Mouse (Mus musculus) MEL (cell line): ENCODE results near the gene Cdk12. TPM values are rescaled to one million over a fixed set of nuclear protein-coding genes. Genes with fewer than 3 reads are reported as not detected.

ENCODE experiments used
- DNase-seq: peaks from one replicate; pipeline ENCODE4 v3.0.0; 2011; ENCODE audit warnings: low read depth, low spot score
- H3K27ac ChIP-seq: 2 replicates; pipeline ENCODE4 v1.5.1; 2012; ENCODE audit warnings: low read depth, mild to moderate bottlenecking, control low read depth, low read length, moderate library complexity; ENCODE audit not compliant: control insufficient read depth
- H3K27me3 ChIP-seq, 2 experiments: fragments of 150-350 bp in 1 of 2; sonication (generic) in 1 of 2; 2 replicates each; pipeline ENCODE4 v1.6.1; 2012; ENCODE audit warnings: low read length in 2 of 2, mild to moderate bottlenecking in 2 of 2, improper control_type of control experiment in 1 of 2, moderate library complexity in 1 of 2; ENCODE audit not compliant: insufficient read depth in 2 of 2, control insufficient read depth in 1 of 2
- H3K36me3 ChIP-seq, 2 experiments: 2 replicates each; pipeline ENCODE4 v1.6.1; 2012 to 2014; ENCODE audit warnings: low read length in 2 of 2, improper control_type of control experiment in 1 of 2, inconsistent platforms in 1 of 2, mild to moderate bottlenecking in 1 of 2; ENCODE audit not compliant: insufficient read depth in 2 of 2, control insufficient read depth in 1 of 2
- H3K4me1 ChIP-seq, 2 experiments: fragments of 150-350 bp in 1 of 2; sonication (generic) in 1 of 2; 2 replicates each; pipeline ENCODE4 v1.6.1; 2012; ENCODE audit warnings: low read length in 2 of 2, improper control_type of control experiment in 1 of 2, mild to moderate bottlenecking in 1 of 2; ENCODE audit not compliant: insufficient read depth in 2 of 2, control insufficient read depth in 1 of 2
- H3K4me3 ChIP-seq, 2 experiments: fragments of 150-350 bp in 1 of 2; sonication (generic) in 1 of 2; 2 replicates each; pipeline ENCODE4 v1.5.1; 2012; ENCODE audit warnings: low read depth in 2 of 2, low read length in 2 of 2, mild to moderate bottlenecking in 2 of 2, moderate library complexity in 2 of 2, control low read depth in 1 of 2, improper control_type of control experiment in 1 of 2; ENCODE audit not compliant: control insufficient read depth in 1 of 2, insufficient read depth in 1 of 2
- H3K79me2 ChIP-seq: 2 replicates; pipeline ENCODE4 v1.6.1; 2012; ENCODE audit warnings: mild to moderate bottlenecking, low read length, moderate library complexity; ENCODE audit not compliant: control insufficient read depth, poor library complexity, insufficient read depth
- H3K9ac ChIP-seq: 2 replicates; pipeline ENCODE4 v1.6.1; 2012; ENCODE audit warnings: low read depth, mild to moderate bottlenecking, control low read depth, low read length, moderate library complexity; ENCODE audit not compliant: control insufficient read depth, poor library complexity, severe bottlenecking
- H3K9me3 ChIP-seq: fragments of 150-350 bp; sonication (generic); replicated peaks from 2 replicates; pipeline ENCODE4 v1.6.1; 2012; ENCODE audit warnings: mild to moderate bottlenecking, low read length, improper control_type of control experiment, moderate library complexity; ENCODE audit not compliant: insufficient read depth
- CHD2 ChIP-seq: IDR thresholded peaks from 2 replicates; pipeline ENCODE4 v1.6.1; 2011; ENCODE audit warnings: low read length, improper control_type of control experiment
- CTCF ChIP-seq, 3 experiments: IDR thresholded peaks in 2 of 3; conservative IDR thresholded peaks in 1 of 3; 2 replicates each; pipeline ENCODE4 v1.5.1; 2011 to 2012; ENCODE audit warnings: low read length in 3 of 3, low read depth in 2 of 3, mild to moderate bottlenecking in 2 of 3, improper control_type of control experiment in 1 of 3, inconsistent platforms in 1 of 3, mixed read lengths in 1 of 3, moderate library complexity in 1 of 3; ENCODE audit not compliant: control insufficient read depth in 1 of 3, insufficient read depth in 1 of 3, poor library complexity in 1 of 3, severe bottlenecking in 1 of 3
- GABPA ChIP-seq: IDR thresholded peaks from 2 replicates; pipeline ENCODE4 v1.6.1; 2012; ENCODE audit warnings: low read depth, mild to moderate bottlenecking, inconsistent platforms, low read length, improper control_type of control experiment, moderate library complexity
- GATA1 ChIP-seq: IDR thresholded peaks from 2 replicates; pipeline ENCODE4 v1.6.1; 2011; ENCODE audit warnings: low read depth, low read length, improper control_type of control experiment
- HCFC1 ChIP-seq: IDR thresholded peaks from 2 replicates; pipeline ENCODE4 v1.6.1; 2012; ENCODE audit warnings: low read depth, mild to moderate bottlenecking, inconsistent platforms, low read length, improper control_type of control experiment, moderate library complexity
- KAT2A ChIP-seq: conservative IDR thresholded peaks from 2 replicates; pipeline ENCODE4 v1.6.1; 2012; ENCODE audit warnings: low read depth, low read length, improper control_type of control experiment, inconsistent platforms
- MAX ChIP-seq: IDR thresholded peaks from 2 replicates; pipeline ENCODE4 v1.6.1; 2011; ENCODE audit warnings: low read length, improper control_type of control experiment
- MAZ ChIP-seq: IDR thresholded peaks from 2 replicates; pipeline ENCODE4 v1.6.1; 2012; ENCODE audit warnings: low read depth, mild to moderate bottlenecking, inconsistent platforms, low read length, improper control_type of control experiment
- MYB ChIP-seq: IDR thresholded peaks from 2 replicates; pipeline ENCODE4 v1.6.1; 2011; ENCODE audit warnings: mild to moderate bottlenecking, low read depth, low read length, improper control_type of control experiment
- MYC ChIP-seq: IDR thresholded peaks from 2 replicates; pipeline ENCODE4 v1.6.1; 2011; ENCODE audit warnings: low read depth, mild to moderate bottlenecking, low read length, improper control_type of control experiment, moderate library complexity
- SMC3 ChIP-seq: IDR thresholded peaks from 2 replicates; pipeline ENCODE4 v1.6.1; 2011; ENCODE audit warnings: low read depth, low read length, improper control_type of control experiment
- TAL1 ChIP-seq: IDR thresholded peaks from 2 replicates; pipeline ENCODE4 v1.6.1; 2012; ENCODE audit warnings: mild to moderate bottlenecking, inconsistent platforms, low read length, moderate library complexity, mixed read lengths
- TBP ChIP-seq: IDR thresholded peaks from 2 replicates; pipeline ENCODE4 v1.8.0; 2011; ENCODE audit warnings: low read depth, low read length, improper control_type of control experiment
- UBTF ChIP-seq: IDR thresholded peaks from 2 replicates; pipeline ENCODE4 v1.6.1; 2012; ENCODE audit warnings: low read depth, mild to moderate bottlenecking, inconsistent platforms, low read length, improper control_type of control experiment, moderate library complexity, borderline replicate concordance; ENCODE audit not compliant: insufficient read depth
- USF2 ChIP-seq, 2 experiments: IDR thresholded peaks; 2 replicates each; pipeline ENCODE4 v1.6.1; 2011 to 2012; ENCODE audit warnings: improper control_type of control experiment in 2 of 2, low read length in 2 of 2, borderline replicate concordance in 1 of 2, inconsistent platforms in 1 of 2, low read depth in 1 of 2, mild to moderate bottlenecking in 1 of 2; ENCODE audit not compliant: insufficient read depth in 1 of 2
- ZKSCAN1 ChIP-seq: IDR thresholded peaks from 2 replicates; pipeline ENCODE4 v1.6.1; 2012; ENCODE audit warnings: low read depth, mild to moderate bottlenecking, inconsistent platforms, low read length, improper control_type of control experiment, moderate library complexity
- ZNF384 ChIP-seq: IDR thresholded peaks from 2 replicates; pipeline ENCODE4 v1.6.1; 2012; ENCODE audit warnings: low read depth, mild to moderate bottlenecking, inconsistent platforms, low read length, improper control_type of control experiment
- polyA plus RNA-seq, 2 experiments: library from polyadenylated mRNA; stranded (reverse) in 1 of 2; unstranded in 1 of 2; fragments of >175 nt in 1 of 2; fragments of >200 nt in 1 of 2; gene quantifications; 2 replicates each; pipeline versions ENCODE4 v1.2.1 to v1.2.4; 2012; ENCODE audit warnings: low replicate concordance in 2 of 2, low read depth in 1 of 2; ENCODE audit not compliant: insufficient read length in 2 of 2, insufficient read depth in 1 of 2, missing spikeins in 1 of 2
- total RNA-seq: library from RNA; depleted of rRNA; stranded (reverse); fragments of 300-350 nt; gene quantifications from 2 replicates; pipeline ENCODE4 v1.2.3, GENCODE M21; 2012; rRNA removed

Gene Cdk12
- total and polyA plus RNA-seq, 3 experiments: 34.3 to 45.5 (median 34.6) TPM

DNA sequence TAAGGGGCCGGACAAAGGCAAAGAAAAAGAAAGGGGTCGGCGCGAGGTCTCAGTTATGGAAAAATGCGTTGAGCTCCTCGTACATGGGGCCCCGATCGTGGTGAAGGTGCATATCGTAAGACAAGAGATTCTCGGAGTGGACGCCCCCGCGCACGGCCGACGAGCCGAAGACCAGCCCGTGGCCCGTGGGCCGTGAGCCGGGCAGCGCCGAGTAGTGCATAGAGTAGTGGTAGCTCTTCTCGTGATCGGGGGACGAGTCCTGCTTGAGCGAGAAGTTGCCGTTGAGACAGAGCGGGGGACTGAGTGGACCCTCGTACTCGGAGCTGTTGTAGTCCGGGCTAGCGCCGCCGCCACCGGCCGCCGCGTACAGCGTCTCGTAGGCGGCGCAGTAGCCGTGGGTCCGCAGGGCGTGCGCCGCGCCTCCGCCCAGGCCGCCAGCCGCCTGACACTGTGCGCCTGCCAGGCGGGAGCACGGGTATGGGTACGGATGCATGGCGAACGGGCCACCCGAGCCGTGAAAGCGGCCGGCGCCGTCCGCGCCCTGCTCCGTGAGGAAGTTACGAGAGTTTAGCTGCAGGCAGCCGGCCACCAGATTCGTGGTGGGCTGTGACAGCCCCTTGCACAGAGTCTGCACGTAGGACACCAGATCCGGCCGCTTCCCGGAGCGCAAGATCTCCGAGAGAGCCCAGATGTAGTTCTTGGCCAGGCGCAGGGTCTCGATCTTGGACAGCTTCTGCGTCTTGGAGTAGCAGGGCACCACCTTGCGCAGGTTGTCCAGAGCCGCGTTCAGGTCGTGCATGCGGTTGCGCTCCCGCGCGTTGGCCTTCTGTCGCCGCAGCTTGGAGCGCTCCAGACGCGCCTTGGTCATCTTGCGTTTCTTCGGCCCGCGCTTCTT, 124.5 kb downstream of the Cdk12 start:
- Histone ChIP-seq H3K9me3 (no peaks in the 10 kb centered on the region), H3K36me3 (no peaks in the 10 kb centered on the region), H3K9ac (no peak overlapping the region), H3K79me2 (no peaks in the 10 kb centered on the region), H3K27ac (no peak overlapping the region), H3K4me3 (no peak overlapping the region), H3K4me1 (no peaks in the 10 kb centered on the region), H3K27me3 (peaks cover 0 to 10% of the 10 kb centered on the region in 2 experiments; a peak in 2 of 4 replicates)
- TF ChIP-seq USF2 (IDR thresholded peaks at IDR 0.05; ENCODE audit: borderline replicate concordance in 1 of 2, insufficient read depth in 1 of 2, low read depth in 1 of 2, low read length in 2 of 2) (no peak), KAT2A (no peak), TBP (no peak), ZKSCAN1 (no peak), GATA1 (no peak), HCFC1 (no peak), SMC3 (no peak), CHD2 (no peak), MYB (no peak), CTCF (IDR thresholded peaks at IDR 0.05 in 2 of 3, conservative IDR thresholded peaks at IDR 0.05 in 1 of 3; ENCODE audit: control insufficient read depth in 1 of 3, insufficient read depth in 1 of 3, low read depth in 2 of 3, low read length in 3 of 3, poor library complexity in 1 of 3, severe bottlenecking in 1 of 3) (no peak)
- no peak for DNase-seq

DNA sequence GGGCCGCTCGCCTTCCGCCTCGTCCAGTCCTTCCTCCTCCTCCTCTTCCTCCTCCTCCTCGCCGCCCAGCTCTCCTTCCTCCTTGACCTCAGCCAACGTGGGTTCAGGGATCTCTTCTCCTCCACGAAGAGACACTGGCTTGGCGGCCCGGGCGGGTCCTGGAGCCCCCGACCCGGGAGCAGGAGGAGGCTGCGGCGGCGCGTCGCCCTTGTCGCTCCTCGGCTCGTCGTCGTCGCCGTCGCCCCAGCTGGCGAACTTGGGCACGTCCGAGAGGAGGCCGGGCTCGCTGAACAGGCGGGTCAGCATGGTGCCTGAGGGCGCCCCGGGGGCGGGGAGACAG, 125.1 kb downstream of the Cdk12 start:
- Histone ChIP-seq H3K9ac (no peak overlapping the region), H3K27ac (no peak overlapping the region), H3K36me3 (no peaks in the 10 kb centered on the region), H3K4me1 (no peaks in the 10 kb centered on the region), H3K27me3 (peaks cover 0 to 10% of the 10 kb centered on the region in 2 experiments; a peak in 2 of 4 replicates), H3K4me3 (no peak overlapping the region), H3K9me3 (no peaks in the 10 kb centered on the region), H3K79me2 (no peaks in the 10 kb centered on the region)
- TF ChIP-seq SMC3: no peak
- TF ChIP-seq ZKSCAN1: no peak
- TF ChIP-seq CHD2: no peak
- no peak for TF ChIP-seq CTCF (IDR thresholded peaks at IDR 0.05 in 2 of 3, conservative IDR thresholded peaks at IDR 0.05 in 1 of 3; ENCODE audit: control insufficient read depth in 1 of 3, insufficient read depth in 1 of 3, low read depth in 2 of 3, low read length in 3 of 3, poor library complexity in 1 of 3, severe bottlenecking in 1 of 3)
- TF ChIP-seq HCFC1: no peak
- TF ChIP-seq ZNF384: no peak
- TF ChIP-seq MAZ: no peak
- TF ChIP-seq UBTF: no peak
- TF ChIP-seq TAL1: no peak
- no peak for TF ChIP-seq KAT2A
- TF ChIP-seq MAX: no peak
- no peak for TF ChIP-seq GABPA
- no peak for TF ChIP-seq MYC
- DNase-seq: no peak

Other genes with a start within 250 kb of the Cdk12 start
- 13.1 and 15.1 TPM in 2 replicates for gene Plxdc1, start 216.6 kb upstream of the Cdk12 start, total RNA-seq
- 10 to 100 TPM in 1 of 2 experiments, not detected in 1; 24.5 TPM for gene Plxdc1, start 216.6 kb upstream of the Cdk12 start, polyA plus RNA-seq
- 1.2 and 1.3 TPM in 2 replicates for gene Arl5c, start 206.9 kb upstream of the Cdk12 start, total RNA-seq
- gene Arl5c, start 206.9 kb upstream of the Cdk12 start, polyA plus RNA-seq: 10 to 100 TPM in 1 of 2 experiments, not detected in 1; 10.4 TPM
- gene Cacnb1, start 180.0 kb upstream of the Cdk12 start, total RNA-seq: 1.8 and 2.3 TPM in 2 replicates
- 1 to 10 TPM in 1 of 2 experiments, not detected in 1; 4.4 TPM for gene Cacnb1, start 180.0 kb upstream of the Cdk12 start, polyA plus RNA-seq
- 4,634 and 4,715 TPM in 2 replicates for gene Rpl19, start 176.3 kb upstream of the Cdk12 start, total RNA-seq
- 1,000 to 10,000 TPM in 1 of 2 experiments, 100 to 1,000 TPM in 1; 210 to 2,650 TPM for gene Rpl19, start 176.3 kb upstream of the Cdk12 start, polyA plus RNA-seq
- not detected in 2 replicates for gene Stac2, start 149.6 kb upstream of the Cdk12 start, total RNA-seq
- under 1 TPM in 1 of 2 experiments, not detected in 1; 0.04 TPM for gene Stac2, start 149.6 kb upstream of the Cdk12 start, polyA plus RNA-seq
- gene Fbxl20, start 52.7 kb upstream of the Cdk12 start, total RNA-seq: 4.4 and 6.0 TPM in 2 replicates
- 1 to 10 TPM in 1 of 2 experiments, not detected in 1; 10.0 TPM for gene Fbxl20, start 52.7 kb upstream of the Cdk12 start, polyA plus RNA-seq
- 39.9 and 43.6 TPM in 2 replicates for gene Med1, start 9.8 kb upstream of the Cdk12 start, total RNA-seq
- gene Med1, start 9.8 kb upstream of the Cdk12 start, polyA plus RNA-seq: 100 to 1,000 TPM in 1 of 2 experiments, 10 to 100 TPM in 1; 58.6 to 122 TPM
- not detected in 2 replicates for gene Neurod2, start 126.6 kb downstream of the Cdk12 start, total RNA-seq
- gene Neurod2, start 126.6 kb downstream of the Cdk12 start, polyA plus RNA-seq: not detected
- gene Ppp1r1b, start 145.3 kb downstream of the Cdk12 start, total RNA-seq: 25.4 and 35.2 TPM in 2 replicates
- gene Ppp1r1b, start 145.3 kb downstream of the Cdk12 start, polyA plus RNA-seq: 100 to 1,000 TPM in 1 of 2 experiments, not detected in 1; 114 TPM
- 61.7 and 62.5 TPM in 2 replicates for gene Stard3, start 155.3 kb downstream of the Cdk12 start, total RNA-seq
- 10 to 100 TPM in 1 of 2 experiments, not detected in 1; 53.0 TPM for gene Stard3, start 155.3 kb downstream of the Cdk12 start, polyA plus RNA-seq
- not detected in 2 replicates for gene Tcap, start 180.8 kb downstream of the Cdk12 start, total RNA-seq
- gene Tcap, start 180.8 kb downstream of the Cdk12 start, polyA plus RNA-seq: under 1 TPM in 1 of 2 experiments, not detected in 1; 0.07 TPM
- not detected in 2 replicates for gene Pnmt, start 183.4 kb downstream of the Cdk12 start, total RNA-seq
- gene Pnmt, start 183.4 kb downstream of the Cdk12 start, polyA plus RNA-seq: not detected
- 5.9 and 7.4 TPM in 2 replicates for gene Pgap3, start 197.4 kb downstream of the Cdk12 start, total RNA-seq
- gene Pgap3, start 197.4 kb downstream of the Cdk12 start, polyA plus RNA-seq: 1 to 10 TPM in 1 of 2 experiments, not detected in 1; 8.4 TPM
- not detected in 2 replicates for gene Erbb2, start 209.4 kb downstream of the Cdk12 start, total RNA-seq
- not detected for gene Erbb2, start 209.4 kb downstream of the Cdk12 start, polyA plus RNA-seq
- gene Mien1, start 235.9 kb downstream of the Cdk12 start, total RNA-seq: 74.0 and 93.2 TPM in 2 replicates
- gene Mien1, start 235.9 kb downstream of the Cdk12 start, polyA plus RNA-seq: 10 to 100 TPM in 1 of 2 experiments, not detected in 1; 71.6 TPM
- gene Grb7, start 243.3 kb downstream of the Cdk12 start, total RNA-seq: not detected in 2 replicates
- gene Grb7, start 243.3 kb downstream of the Cdk12 start, polyA plus RNA-seq: under 1 TPM in 1 of 2 experiments, not detected in 1; 0.21 TPM